Mouse (Mus musculus) C2C12 (cell line): ENCODE results near the gene Dennd4a.

Experiments used
- CTCF ChIP-seq: IDR thresholded peaks from one replicate; pipeline ENCODE4 v1.5.1; 2011; ENCODE audit not compliant: control insufficient read depth, insufficient read depth, insufficient read length
- MAX ChIP-seq: IDR thresholded peaks from one replicate; pipeline ENCODE4 v1.6.1; 2011; ENCODE audit warnings: mild to moderate bottlenecking, control low read depth
- USF1 ChIP-seq: IDR thresholded peaks from one replicate; pipeline ENCODE4 v1.6.1; 2011; ENCODE audit warnings: low read depth, mild to moderate bottlenecking, control low read depth, moderate library complexity

DNA sequence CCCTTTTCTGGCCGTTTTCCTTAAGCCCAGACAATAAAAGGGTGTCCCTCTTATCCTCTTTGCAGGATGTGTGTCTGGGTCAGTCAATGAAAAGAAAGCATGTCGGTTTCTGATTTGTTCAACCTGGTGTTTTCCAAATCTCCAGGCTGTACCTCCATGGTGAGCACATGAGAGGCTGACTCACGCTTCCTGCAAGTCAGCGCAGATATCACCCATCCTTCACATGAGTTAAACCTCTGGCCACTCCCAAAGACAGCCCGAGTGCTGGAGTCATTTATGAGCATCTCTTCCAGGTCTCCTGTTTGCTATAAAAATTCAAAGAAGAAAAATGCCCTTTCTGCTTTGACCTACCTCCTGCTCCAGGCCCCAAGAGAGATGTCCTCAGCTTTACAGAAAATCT is 5.3 kb upstream of the Dennd4a start:
- TF ChIP-seq CTCF (no peak), USF1 (no peak), MAX (no peak)
